Mouse (Mus musculus) testis, adult 2 months (tissue): ENCODE data around the gene Stum. TPM values are rescaled to one million over a fixed set of nuclear protein-coding genes. Genes with fewer than 3 reads are reported as not detected.

Experiments
- H3K27ac ChIP-seq: fragments of 200-500 bp; 2 replicates; pipeline ENCODE4 v1.5.1; 2012; ENCODE audit warnings: low read depth, low read length; ENCODE audit not compliant: control insufficient read depth, insufficient read depth
- H3K27me3 ChIP-seq: fragments of 200-500 bp; 2 replicates; pipeline ENCODE4 v1.6.1; 2012; ENCODE audit warnings: mild to moderate bottlenecking, low read length, moderate library complexity; ENCODE audit not compliant: control insufficient read depth, insufficient read depth
- H3K36me3 ChIP-seq: fragments of 200-500 bp; 2 replicates; pipeline ENCODE4 v1.6.1; 2012; ENCODE audit warnings: mild to moderate bottlenecking, low read length; ENCODE audit not compliant: control insufficient read depth, insufficient read depth
- H3K4me1 ChIP-seq: fragments of 200-500 bp; 2 replicates; pipeline ENCODE4 v1.6.1; 2012; ENCODE audit warnings: low read length; ENCODE audit not compliant: control insufficient read depth, insufficient read depth
- H3K4me3 ChIP-seq: fragments of 200-500 bp; 2 replicates; pipeline ENCODE4 v1.5.1; 2012; ENCODE audit warnings: low read depth, mild to moderate bottlenecking, low read length, moderate library complexity, mixed read lengths; ENCODE audit not compliant: control insufficient read depth
- CTCF ChIP-seq: fragments of 200-500 bp; IDR thresholded peaks from 2 replicates; pipeline ENCODE4 v1.5.1; 2012; ENCODE audit warnings: low read depth, mild to moderate bottlenecking, inconsistent platforms, low read length, moderate library complexity; ENCODE audit not compliant: control insufficient read depth, insufficient read depth, insufficient replicate concordance
- POLR2A ChIP-seq: fragments of 200-500 bp; IDR thresholded peaks from 2 replicates; pipeline ENCODE4 v1.6.1; 2012; ENCODE audit warnings: low read depth, mild to moderate bottlenecking, inconsistent platforms, low read length, moderate library complexity; ENCODE audit not compliant: control insufficient read depth
- polyA plus RNA-seq: library from polyadenylated mRNA; depleted of rRNA; stranded (reverse); fragments of >200 nt; gene quantifications from 2 replicates; pipeline ENCODE4 v1.2.3, GENCODE M21; 2012; rRNA removed

The Stum gene
- polyA plus RNA-seq, 1 experiment, result 0.27 TPM

DNA sequence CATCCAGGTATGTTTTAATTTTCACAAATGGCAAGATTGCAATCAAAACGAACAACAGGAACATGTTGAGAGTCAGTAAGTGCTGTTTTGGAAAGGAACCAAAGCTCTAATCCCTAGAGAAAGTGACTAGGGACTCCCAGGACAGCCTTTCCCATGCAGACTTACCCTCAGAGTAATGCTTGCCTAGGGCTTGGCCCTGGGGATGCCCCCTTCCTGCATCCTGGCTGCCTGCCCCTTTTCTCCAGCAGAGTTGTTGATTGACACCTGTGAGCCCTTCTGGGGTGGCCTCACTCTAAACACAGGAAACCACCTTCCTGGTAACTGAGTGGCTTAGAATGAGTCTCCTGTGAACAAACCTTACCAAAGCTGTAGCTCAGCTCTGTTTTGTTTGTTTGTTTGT is 94.8 kb downstream of the Stum start:
- no peak overlapping the region for H3K4me3 ChIP-seq
- no peak for TF ChIP-seq CTCF
- TF ChIP-seq POLR2A, result no peak
- peak overlapping the region; percentile 30; the same call in 1 of the 2 replicates for H3K27ac ChIP-seq
- H3K36me3 ChIP-seq, result no peaks in the 10 kb centered on the region
- H3K27me3 ChIP-seq, result no peaks in the 10 kb centered on the region
- H3K4me1 ChIP-seq, result peaks cover 31% of the 10 kb centered on the region

DNA sequence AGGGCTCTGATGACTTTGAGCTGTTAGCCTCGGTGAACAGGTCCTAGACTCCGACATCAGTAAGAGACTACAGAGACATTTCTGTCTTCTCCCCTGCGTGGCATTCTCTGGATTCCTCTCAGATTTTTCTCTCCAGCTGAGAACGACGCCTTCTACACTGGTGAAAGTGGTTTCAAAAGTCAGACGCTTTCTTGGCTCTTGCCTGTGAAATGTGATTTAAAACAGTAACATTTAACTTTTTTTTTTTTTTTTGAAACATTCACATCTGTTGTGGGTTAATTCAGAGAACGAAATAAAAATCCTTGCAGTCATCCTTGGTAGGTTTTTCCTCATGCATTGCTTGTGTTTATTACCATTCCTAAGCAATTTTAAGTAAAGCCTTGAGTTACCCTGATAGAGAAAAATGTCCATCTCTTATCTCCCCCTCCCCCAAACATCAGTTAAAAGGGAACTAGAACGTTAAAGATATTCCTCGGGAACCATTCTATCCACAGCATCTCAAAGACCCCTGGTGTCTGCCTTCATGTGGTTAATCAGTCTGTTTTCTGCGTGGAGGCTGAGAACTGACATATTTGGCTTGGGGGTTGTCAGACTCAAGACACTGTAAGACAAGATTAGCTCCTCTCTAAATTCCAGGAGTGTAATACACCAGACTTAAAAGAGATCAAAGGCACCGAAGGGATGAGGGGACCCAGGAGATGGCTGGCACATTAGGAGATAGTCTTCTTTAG is 95.4 kb downstream of the Stum start:
- H3K4me3 ChIP-seq, result no peak overlapping the region; the same call in 1 of the 2 replicates
- H3K36me3 ChIP-seq, result no peaks in the 10 kb centered on the region
- H3K4me1 ChIP-seq, result peaks cover 30% of the 10 kb centered on the region
- TF ChIP-seq POLR2A (no peak), CTCF (no peak)
- no peaks in the 10 kb centered on the region for H3K27me3 ChIP-seq
- H3K27ac ChIP-seq, result peak overlapping the region; percentile 30; the same call in 1 of the 2 replicates

DNA sequence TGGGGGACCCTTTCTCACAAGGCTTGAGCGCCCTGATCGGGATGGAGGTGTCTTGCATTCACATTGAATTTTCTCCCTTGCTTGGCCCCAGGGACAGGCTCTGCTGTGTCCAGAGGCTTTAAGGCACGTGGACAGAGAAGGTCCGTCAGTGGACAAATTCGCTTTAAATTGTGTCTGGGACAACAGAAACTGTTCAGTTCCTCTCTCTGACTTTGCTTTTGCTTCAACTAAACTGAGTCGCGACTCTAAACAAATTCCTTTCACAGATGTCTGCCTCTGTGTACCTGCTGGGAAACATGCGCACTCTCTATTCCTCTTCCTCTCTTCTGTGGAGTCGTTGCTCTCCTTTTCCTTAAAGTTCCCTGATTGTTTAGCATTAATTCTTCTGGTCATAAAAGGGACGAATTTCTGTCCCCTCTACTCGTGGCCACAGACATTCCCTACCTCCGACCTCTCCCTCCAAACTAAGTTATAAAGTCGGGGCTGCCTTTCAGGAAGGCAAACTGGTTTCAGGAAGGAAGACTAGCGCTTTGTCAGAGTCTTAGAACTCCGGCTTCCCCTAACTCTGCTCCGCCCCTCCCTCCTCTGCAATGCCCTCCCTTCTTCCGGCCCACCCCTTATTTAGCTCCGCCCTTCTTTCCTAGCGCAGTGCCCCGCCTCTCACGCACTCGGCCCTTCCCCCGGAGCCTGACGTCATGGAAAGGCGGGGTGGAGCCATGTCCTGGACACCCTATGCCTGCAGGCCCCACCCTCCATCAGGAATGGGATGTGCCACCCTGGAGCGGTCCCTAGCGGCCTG is 96.2 kb downstream of the Stum start:
- Histone ChIP-seq H3K27ac (peak overlapping the region; percentile 72), H3K27me3 (no peaks in the 10 kb centered on the region), H3K4me1 (peaks cover 27% of the 10 kb centered on the region), H3K4me3 (peak overlapping the region; percentile 53), H3K36me3 (no peaks in the 10 kb centered on the region)
- TF ChIP-seq CTCF (peak; percentile 44; the same call in 1 of the 2 replicates), POLR2A (peak; percentile 48; the same call in 1 of the 2 replicates)

DNA sequence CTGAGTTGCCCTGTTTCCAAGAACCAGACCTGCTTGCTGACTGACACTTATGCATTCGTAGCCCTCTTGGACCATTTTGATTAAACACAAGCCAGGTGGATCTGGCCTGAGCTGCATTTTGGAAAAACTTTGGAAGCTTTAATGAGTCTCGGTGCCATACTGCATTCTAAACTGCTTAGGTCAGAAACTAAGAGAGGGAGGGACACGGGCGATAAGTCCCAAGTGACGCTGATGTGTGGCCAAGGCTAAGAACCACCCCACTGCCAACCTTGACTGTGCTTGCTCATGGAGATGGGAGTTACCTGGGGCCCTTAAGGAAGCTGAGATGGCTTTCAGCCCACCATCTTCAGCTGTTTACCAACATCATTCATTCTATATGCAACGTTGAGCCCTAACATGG is 98.0 kb downstream of the Stum start:
- Histone ChIP-seq H3K4me3 (no peak overlapping the region), H3K27ac (no peak overlapping the region), H3K4me1 (peaks cover 18% of the 10 kb centered on the region), H3K27me3 (no peaks in the 10 kb centered on the region), H3K36me3 (no peaks in the 10 kb centered on the region)
- TF ChIP-seq CTCF (no peak), POLR2A (no peak)

DNA sequence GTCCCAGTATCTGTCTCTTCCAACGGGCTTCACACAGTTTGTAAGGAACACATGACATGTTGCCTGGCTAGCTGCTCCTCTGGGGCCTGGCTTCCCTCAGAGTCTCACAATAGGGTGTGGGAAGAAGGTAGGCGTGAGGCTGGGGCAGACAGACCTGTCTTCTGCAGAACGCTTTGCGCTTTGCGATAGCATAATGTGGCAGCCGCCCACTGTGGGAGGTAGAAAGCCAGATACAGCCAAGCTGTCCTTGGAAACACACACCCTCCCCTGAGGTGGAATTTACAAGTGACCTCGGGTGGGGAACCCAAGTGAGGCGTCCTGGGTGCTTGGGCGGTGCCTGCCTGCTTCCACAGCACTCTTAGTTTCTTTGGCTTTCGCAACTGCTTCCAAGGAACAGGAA is 98.8 kb downstream of the Stum start:
- peak overlapping the region; percentile 51 for H3K27ac ChIP-seq
- H3K4me1 ChIP-seq, result peaks cover 16% of the 10 kb centered on the region
- H3K27me3 ChIP-seq, result no peaks in the 10 kb centered on the region
- TF ChIP-seq POLR2A (no peak), CTCF (no peak)
- no peak overlapping the region for H3K4me3 ChIP-seq
- H3K36me3 ChIP-seq, result no peaks in the 10 kb centered on the region

- TF ChIP-seq CTCF (no peak), POLR2A (no peak)
- Histone ChIP-seq H3K27me3 (no peaks in the 10 kb centered on the region), H3K36me3 (no peaks in the 10 kb centered on the region), H3K4me1 (peaks cover 16% of the 10 kb centered on the region), H3K4me3 (no peak overlapping the region), H3K27ac (no peak overlapping the region; the same call in 1 of the 2 replicates)
Observed at GRCm38 (mm10) chr1:180383884-180384283, 99.4 kb downstream of the Stum start.

Other genes with a start within 250 kb of the Stum start
- gene Psen2, start 220.1 kb downstream of the Stum start, polyA plus RNA-seq, result 8.7 and 8.8 TPM in 2 replicates
- 9.9 TPM in 2 replicates for gene Itpkb, start 153.0 kb downstream of the Stum start, polyA plus RNA-seq
- gene Parp1, start 85.4 kb upstream of the Stum start, polyA plus RNA-seq, result 39.9 and 47.5 TPM in 2 replicates
- gene Lin9, start 157.6 kb upstream of the Stum start, polyA plus RNA-seq, result 11.1 and 13.5 TPM in 2 replicates
- gene Mixl1, start 213.5 kb upstream of the Stum start, polyA plus RNA-seq, result not detected in 2 replicates
- 14.9 and 17.6 TPM in 2 replicates for gene Acbd3, start 242.5 kb upstream of the Stum start, polyA plus RNA-seq